Mouse (Mus musculus) myocyte (in vitro differentiated cells): Measurements from ENCODE around the gene BC030499. TPM values are rescaled to one million over a fixed set of nuclear protein-coding genes. Genes with fewer than 3 reads are reported as not detected.

Experiments
- H3K27me3 ChIP-seq: one replicate; pipeline ENCODE4 v1.6.1; 2011; ENCODE audit not compliant: control insufficient read depth, insufficient read depth, insufficient read length
- H3K36me3 ChIP-seq: one replicate; pipeline ENCODE4 v1.6.1; 2011; ENCODE audit not compliant: control insufficient read depth, insufficient read depth
- H3K4me2 ChIP-seq: one replicate; pipeline ENCODE4 v1.6.1; 2011; ENCODE audit warnings: low read depth, control low read depth
- H3K4me3 ChIP-seq: one replicate; pipeline ENCODE4 v1.5.1; 2011; ENCODE audit warnings: mild to moderate bottlenecking, control low read depth, moderate library complexity
- H3K79me2 ChIP-seq: one replicate; pipeline ENCODE4 v1.6.1; 2011; ENCODE audit not compliant: control insufficient read depth, insufficient read depth
- H3ac ChIP-seq: one replicate; pipeline ENCODE4 v1.6.1; 2011; ENCODE audit not compliant: control insufficient read depth, insufficient read length
- CEBPB ChIP-seq: IDR thresholded peaks from 2 replicates; pipeline ENCODE4 v1.6.1; 2011; ENCODE audit warnings: mild to moderate bottlenecking, moderate library complexity; ENCODE audit not compliant: poor library complexity, insufficient read depth, severe bottlenecking
- E2F4 ChIP-seq: IDR thresholded peaks from one replicate; pipeline ENCODE4 v1.6.1; 2011; ENCODE audit warnings: mild to moderate bottlenecking, control low read depth, moderate library complexity; ENCODE audit not compliant: insufficient read depth
- MAX ChIP-seq: IDR thresholded peaks from one replicate; pipeline ENCODE4 v1.6.1; 2011; ENCODE audit warnings: low read depth, mild to moderate bottlenecking, control low read depth
- MYOD1 ChIP-seq, 3 experiments: IDR thresholded peaks; one replicate each; pipeline ENCODE4 v1.6.1; 2011; ENCODE audit warnings: control low read depth in 2 of 3, low read depth in 2 of 3, mild to moderate bottlenecking in 2 of 3, moderate library complexity in 1 of 3; ENCODE audit not compliant: insufficient read length in 2 of 3, control insufficient read depth in 1 of 3
- MYOG ChIP-seq, 3 experiments: IDR thresholded peaks; one replicate each; pipeline ENCODE4 v1.6.1; 2011; ENCODE audit warnings: control low read depth in 2 of 3, low read depth in 2 of 3, mild to moderate bottlenecking in 2 of 3; ENCODE audit not compliant: insufficient read length in 2 of 3, control insufficient read depth in 1 of 3, insufficient read depth in 1 of 3
- POLR2A ChIP-seq: IDR thresholded peaks from one replicate; pipeline ENCODE4 v1.6.1; 2011; ENCODE audit warnings: low read depth, mild to moderate bottlenecking, control low read depth, moderate library complexity; ENCODE audit not compliant: insufficient read length
- POLR2AphosphoS2 ChIP-seq: IDR thresholded peaks from one replicate; pipeline ENCODE4 v1.6.1; 2011; ENCODE audit warnings: low read depth, control low read depth; ENCODE audit not compliant: insufficient read length
- REST ChIP-seq: IDR thresholded peaks from one replicate; pipeline ENCODE4 v1.6.1; 2011; ENCODE audit warnings: mild to moderate bottlenecking, control low read depth, moderate library complexity; ENCODE audit not compliant: insufficient read depth, insufficient read length
- SRF ChIP-seq: IDR thresholded peaks from one replicate; pipeline ENCODE4 v1.6.1; 2011; ENCODE audit warnings: low read depth; ENCODE audit not compliant: control insufficient read depth, insufficient read length
- TCF12 ChIP-seq: IDR thresholded peaks from one replicate; pipeline ENCODE4 v1.6.1; 2011; ENCODE audit warnings: mild to moderate bottlenecking, control low read depth; ENCODE audit not compliant: poor library complexity, insufficient read depth, severe bottlenecking
- TCF3 ChIP-seq: IDR thresholded peaks from one replicate; pipeline ENCODE4 v1.6.1; 2011; ENCODE audit warnings: low read depth, control low read depth; ENCODE audit not compliant: insufficient read length
- USF1 ChIP-seq: IDR thresholded peaks from one replicate; pipeline ENCODE4 v1.6.1; 2011; ENCODE audit warnings: low read depth, mild to moderate bottlenecking, control low read depth, moderate library complexity
- polyA plus RNA-seq: library from polyadenylated mRNA; unstranded; fragments of >200 nt; fragmentation: generic; extraction: Trizol; gene quantifications from one replicate; pipeline ENCODE4 v1.2.1, GENCODE M21; 2012; ENCODE audit warnings: missing spikeins

Gene BC030499
- polyA plus RNA-seq, 1 experiment = 0.20 TPM

GRCm38 (mm10) chr11:78324000-78324785 is 33.6 kb downstream of the BC030499 start:
- TF ChIP-seq REST = no peak
- H3K79me2 ChIP-seq = no peaks in the 10 kb centered on the region
- H3K4me2 ChIP-seq = no peak overlapping the region

GRCm38 (mm10) chr11:78324965-78325364 is 34.3 kb downstream of the BC030499 start:
- H3K36me3 ChIP-seq = peaks cover 14% of the 10 kb centered on the region
- H3K4me2 ChIP-seq = no peak overlapping the region
- H3K27me3 ChIP-seq = no peaks in the 10 kb centered on the region
- no peaks in the 10 kb centered on the region for H3K79me2 ChIP-seq
- H3ac ChIP-seq = no peak overlapping the region
- no peak for TF ChIP-seq MYOD1 (IDR thresholded peaks at IDR 0.05; ENCODE audit: control insufficient read depth in 1 of 3, insufficient read length in 2 of 3, low read depth in 2 of 3)
- no peak for TF ChIP-seq MAX
- no peak for TF ChIP-seq CEBPB
- TF ChIP-seq TCF3 = no peak
- TF ChIP-seq USF1 = no peak
- TF ChIP-seq TCF12 = no peak
- TF ChIP-seq POLR2AphosphoS2 = no peak
- TF ChIP-seq POLR2A = no peak
- TF ChIP-seq SRF = no peak
- no peak for TF ChIP-seq REST
- no peak for TF ChIP-seq MYOG (IDR thresholded peaks at IDR 0.05; ENCODE audit: control insufficient read depth in 1 of 3, insufficient read depth in 1 of 3, insufficient read length in 2 of 3, low read depth in 2 of 3)
- no peak for TF ChIP-seq E2F4
- no peak overlapping the region for H3K4me3 ChIP-seq

More at GRCm38 (mm10) chr11:78324000-78324785, 33.6 kb downstream of the BC030499 start:
- Histone ChIP-seq H3K27me3 (no peaks in the 10 kb centered on the region), H3K36me3 (peaks cover 14% of the 10 kb centered on the region), H3ac (no peak overlapping the region), H3K4me3 (no peak overlapping the region)

GRCm38 (mm10) chr11:78327215-78327614 is 36.6 kb downstream of the BC030499 start:
- Histone ChIP-seq H3K4me2 (no peak overlapping the region), H3K36me3 (no peaks in the 10 kb centered on the region), H3K27me3 (no peaks in the 10 kb centered on the region), H3K79me2 (no peaks in the 10 kb centered on the region), H3K4me3 (no peak overlapping the region), H3ac (no peak overlapping the region)
- TF ChIP-seq CEBPB = no peak
- TF ChIP-seq MYOD1 (IDR thresholded peaks at IDR 0.05; ENCODE audit: control insufficient read depth in 1 of 3, insufficient read length in 2 of 3, low read depth in 2 of 3) = no peak
- TF ChIP-seq E2F4 = no peak
- no peak for TF ChIP-seq TCF3
- no peak for TF ChIP-seq MAX
- TF ChIP-seq REST = no peak
- no peak for TF ChIP-seq SRF
- no peak for TF ChIP-seq POLR2AphosphoS2
- no peak for TF ChIP-seq USF1
- TF ChIP-seq MYOG (IDR thresholded peaks at IDR 0.05; ENCODE audit: control insufficient read depth in 1 of 3, insufficient read depth in 1 of 3, insufficient read length in 2 of 3, low read depth in 2 of 3) = no peak
- no peak for TF ChIP-seq TCF12

GRCm38 (mm10) chr11:78327634-78328511 is 37.2 kb downstream of the BC030499 start, which contains the start of gene Pigs:
TSS of gene Pigs (plus strand) at chr11:78328415.
- Histone ChIP-seq H3K79me2 (no peaks in the 10 kb centered on the region), H3K4me2 (peak within 1 kb of the TSS; percentile 74), H3K36me3 (no peaks in the 10 kb centered on the region), H3ac (peak within 1 kb of the TSS; percentile 5), H3K4me3 (peak within 1 kb of the TSS; percentile 53), H3K27me3 (no peaks in the 10 kb centered on the region)
- TF ChIP-seq POLR2AphosphoS2 (peak; percentile 69), E2F4 (no peak), TCF12 (no peak), MYOG (IDR thresholded peaks at IDR 0.05; ENCODE audit: control insufficient read depth in 1 of 3, insufficient read depth in 1 of 3, insufficient read length in 2 of 3, low read depth in 2 of 3) (peak in 1 of 3 experiments; percentile 1), MYOD1 (IDR thresholded peaks at IDR 0.05; ENCODE audit: control insufficient read depth in 1 of 3, insufficient read length in 2 of 3, low read depth in 2 of 3) (peak in 1 of 3 experiments; percentile 2), MAX (no peak), POLR2A (peak; percentile 81)

GRCm38 (mm10) chr11:78328512-78329056 is 37.9 kb downstream of the BC030499 start:
- H3K27me3 ChIP-seq = no peaks in the 10 kb centered on the region
- H3K79me2 ChIP-seq = no peaks in the 10 kb centered on the region
- H3K4me2 ChIP-seq = peak overlapping the region; percentile 64
- TF ChIP-seq USF1 = no peak
- no peak for TF ChIP-seq SRF
- no peak for TF ChIP-seq MYOD1 (IDR thresholded peaks at IDR 0.05; ENCODE audit: control insufficient read depth in 1 of 3, insufficient read length in 2 of 3, low read depth in 2 of 3)
- TF ChIP-seq POLR2AphosphoS2 = peak; percentile 17
- no peak for TF ChIP-seq TCF12
- H3K36me3 ChIP-seq = no peaks in the 10 kb centered on the region
- peak overlapping the region; percentile 53 for H3K4me3 ChIP-seq
- H3ac ChIP-seq = peak overlapping the region; percentile 5
